Mouse (Mus musculus): ENCODE data around the gene Fiz1. TPM values are rescaled to one million over a fixed set of nuclear protein-coding genes. Genes with fewer than 3 reads are reported as not detected.
"Not testable (repeated sequence)": the region's sequence is repeated elsewhere in the genome, so short reads cannot be mapped to it uniquely, and the experiment has no call there.

Gene Fiz1
- total RNA-seq, 2 experiments from 2014 or later: 24.4 to 27.7 TPM

GRCm38 (mm10) chr7:5002876-5003275 lies 11.6 kb downstream of the Fiz1 start:
- DNase-seq: not testable (repeated sequence)

DNA sequence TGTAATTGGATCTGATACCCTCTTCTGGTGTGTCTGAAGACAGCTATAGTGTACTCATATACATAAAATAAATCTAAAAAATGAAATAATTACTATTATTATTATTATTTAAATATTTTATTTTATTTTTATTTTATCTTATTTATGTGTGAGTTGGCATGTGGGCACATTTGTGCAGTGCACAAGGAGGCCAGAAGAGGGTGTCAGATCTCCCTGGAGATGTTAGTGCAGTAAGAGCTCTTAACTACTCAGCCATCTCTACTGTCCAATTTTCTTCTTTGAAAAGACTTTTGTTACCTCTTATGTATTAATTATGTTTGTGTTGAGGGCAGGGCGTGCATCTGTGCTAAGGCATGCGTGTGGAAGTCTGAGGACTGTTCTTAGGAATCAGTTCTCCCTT lies 14.6 kb downstream of the Fiz1 start:
- peak; percentile 39 for DNase-seq

GRCm38 (mm10) chr7:4996934-4997333 lies 17.6 kb downstream of the Fiz1 start:
- DNase-seq: no peak

- peak; percentile 97 for DNase-seq
Measured at GRCm38 (mm10) chr7:4996003-4996895, 18.2 kb downstream of the Fiz1 start, which contains the start of gene Zfp579. Gene Zfp579 (minus strand): TSS chr7:4996158.

DNA sequence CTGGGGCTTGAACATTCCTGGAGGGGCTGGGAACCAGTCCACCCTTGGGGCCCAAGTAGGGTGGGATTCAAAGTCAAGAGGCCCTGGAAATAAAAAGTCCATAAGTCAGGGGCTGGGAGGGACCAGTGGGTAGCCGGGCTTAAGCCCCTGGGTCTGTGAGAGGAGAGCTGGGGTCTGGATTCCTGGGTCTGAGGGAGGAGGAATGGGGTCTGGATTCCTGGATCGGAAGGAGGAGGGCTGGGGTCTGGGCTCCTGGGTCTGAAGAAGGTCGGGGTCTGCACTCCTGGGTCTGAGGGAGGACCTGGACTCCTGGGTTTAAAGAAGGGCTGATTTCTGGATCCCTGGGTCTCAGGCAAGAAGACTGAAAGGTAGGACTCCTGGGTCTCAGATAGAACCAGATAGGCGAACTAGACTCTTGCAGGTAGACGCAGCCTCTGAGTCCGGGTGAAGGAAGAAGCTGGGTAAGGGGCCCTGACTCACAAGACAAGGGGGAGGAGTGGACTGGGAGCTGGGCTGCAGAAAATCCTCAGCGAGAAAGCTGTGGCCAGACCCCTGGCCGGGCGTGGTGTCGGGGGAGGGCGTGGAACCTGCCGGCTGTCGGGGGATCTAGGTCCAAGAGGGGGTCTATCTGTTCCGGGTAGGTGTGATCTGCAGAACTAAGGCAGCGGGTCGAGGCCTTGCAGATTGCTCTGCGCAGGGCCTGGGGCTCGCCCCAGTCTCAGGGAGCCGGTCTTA lies 19.1 kb downstream of the Fiz1 start:
- no peak for DNase-seq

DNA sequence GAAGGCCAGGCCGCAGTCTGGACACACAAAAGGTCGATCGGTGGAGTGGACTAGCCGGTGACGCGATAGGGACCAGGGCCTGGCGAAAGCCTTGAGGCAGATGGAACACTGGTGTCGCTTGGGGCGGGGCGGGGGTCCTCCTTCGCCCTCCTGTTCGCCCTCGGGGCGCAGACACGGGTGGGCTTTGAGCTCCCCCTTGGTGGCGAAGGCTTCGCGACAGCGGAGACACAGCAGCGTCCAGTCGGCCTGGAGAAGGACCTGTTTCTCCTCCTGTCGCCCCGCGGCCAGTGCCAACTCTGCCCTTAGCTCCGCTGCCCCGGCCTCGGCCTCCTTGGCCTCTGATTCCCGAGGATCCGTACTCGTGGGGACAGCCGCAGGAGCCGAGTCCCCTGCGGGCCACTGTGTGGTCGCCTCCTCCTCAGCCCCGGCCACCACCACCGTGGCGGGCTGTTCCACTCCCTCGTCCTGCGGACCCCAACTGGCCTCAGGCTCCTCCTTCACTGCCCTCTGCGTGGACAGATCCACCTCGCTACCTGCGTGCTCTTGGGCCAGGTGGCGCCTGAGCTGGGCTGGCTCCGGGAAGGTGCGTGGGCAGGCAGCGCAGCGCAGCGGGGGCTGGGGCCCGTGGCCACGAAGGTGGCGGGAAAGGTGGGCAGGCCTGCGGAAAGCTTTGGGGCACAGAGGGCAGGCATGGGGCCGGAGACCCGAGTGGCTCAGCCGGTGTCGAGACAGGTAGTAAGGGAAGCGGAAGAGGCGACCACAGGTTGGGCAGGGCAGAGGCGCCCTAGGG lies 20.3 kb downstream of the Fiz1 start:
- no peak for DNase-seq

GRCm38 (mm10) chr7:4993347-4993998 lies 21.0 kb downstream of the Fiz1 start:
- no peak for DNase-seq

DNA sequence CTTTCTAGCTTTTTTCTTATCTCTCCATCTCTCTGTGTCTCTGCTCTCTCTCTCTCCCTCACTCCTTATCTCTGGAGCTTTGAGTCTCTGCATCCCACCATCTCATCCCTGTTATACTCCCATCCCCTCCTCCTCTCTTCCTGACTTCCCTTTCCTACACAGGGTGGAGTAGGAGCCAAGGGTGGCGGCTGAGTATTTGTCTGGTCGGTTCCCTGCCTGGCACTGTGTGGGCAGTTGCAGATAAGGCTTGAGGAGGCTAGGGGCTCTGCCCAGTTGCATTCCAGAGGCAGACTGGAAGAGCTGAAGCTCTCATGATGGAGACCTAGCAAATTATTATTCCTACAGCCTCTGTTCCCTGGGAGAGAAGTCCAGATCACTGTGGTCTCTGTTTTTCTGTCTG lies 26.2 kb downstream of the Fiz1 start:
- no peak for DNase-seq

GRCm38 (mm10) chr7:4976832-4977231 lies 37.7 kb downstream of the Fiz1 start:
- no peak for DNase-seq

- no peak for DNase-seq
Measured at GRCm38 (mm10) chr7:4975455-4975854, 39.0 kb downstream of the Fiz1 start.

DNA sequence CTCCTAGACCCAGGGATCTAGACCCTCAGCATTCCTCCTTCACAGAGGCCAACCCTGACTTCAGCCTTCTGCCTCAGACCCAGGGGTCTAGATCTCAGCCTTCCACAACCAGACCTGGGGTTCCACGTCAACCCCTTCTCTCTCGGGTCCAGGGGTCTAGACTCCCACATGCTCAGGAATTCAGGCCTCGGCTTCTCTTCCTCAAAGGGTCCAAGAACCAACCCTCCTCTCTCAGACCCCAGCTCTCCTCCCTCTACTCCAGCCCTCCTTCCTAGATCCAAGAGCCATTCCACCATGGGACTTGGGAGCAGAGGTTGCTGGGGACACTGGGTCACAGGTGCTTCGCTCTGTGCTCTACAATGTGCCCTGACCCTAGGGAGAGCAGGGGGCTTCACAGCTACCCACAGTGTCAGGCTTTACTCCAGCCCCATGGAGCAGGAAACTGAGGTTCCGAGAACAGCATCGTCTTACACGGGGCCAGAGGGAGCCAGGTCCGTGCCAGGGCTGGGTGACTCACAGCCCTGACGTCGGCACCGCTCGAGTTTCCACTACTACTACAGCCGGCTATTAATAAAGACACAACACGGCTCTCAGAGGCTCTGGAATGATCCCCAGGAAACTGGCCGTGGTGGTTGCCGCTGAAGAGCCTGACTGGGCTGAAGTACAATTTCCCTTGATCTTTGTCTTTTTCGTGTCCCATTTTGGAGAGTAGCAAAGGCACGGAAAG lies 42.0 kb downstream of the Fiz1 start:
- DNase-seq: peak; percentile 81

DNA sequence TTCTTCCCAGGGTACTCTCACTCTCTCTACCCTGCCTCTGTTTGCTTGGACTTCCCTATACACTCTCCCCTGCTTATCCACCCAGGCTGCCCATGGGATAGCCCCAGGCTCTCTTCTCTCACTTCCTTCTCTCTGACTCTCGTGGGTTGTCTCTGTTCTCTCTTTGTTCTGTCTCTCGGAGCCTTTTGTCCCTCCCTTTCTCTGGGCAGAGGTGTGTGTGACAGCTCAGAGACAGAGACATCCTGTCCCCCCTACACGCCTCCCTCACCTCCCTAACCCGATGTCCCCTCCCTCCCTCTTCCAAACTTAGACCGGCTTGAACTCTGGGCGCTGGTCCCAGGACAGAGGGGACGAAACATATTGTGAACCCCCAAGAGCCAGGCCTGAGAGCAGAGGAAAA lies 42.8 kb downstream of the Fiz1 start:
- no peak for DNase-seq

GRCm38 (mm10) chr7:4971068-4971467 lies 43.4 kb downstream of the Fiz1 start, which contains the start of gene Sbk3:
Gene Sbk3 (minus strand): TSS chr7:4971168.
- no peak for DNase-seq

- no peak for DNase-seq
Measured at GRCm38 (mm10) chr7:4964988-4965387, 49.5 kb downstream of the Fiz1 start.

GRCm38 (mm10) chr7:4964272-4964671 lies 50.2 kb downstream of the Fiz1 start, which contains the start of gene Sbk2:
Gene Sbk2 (minus strand): TSS chr7:4964406.
- peak; percentile 91 for DNase-seq

DNA sequence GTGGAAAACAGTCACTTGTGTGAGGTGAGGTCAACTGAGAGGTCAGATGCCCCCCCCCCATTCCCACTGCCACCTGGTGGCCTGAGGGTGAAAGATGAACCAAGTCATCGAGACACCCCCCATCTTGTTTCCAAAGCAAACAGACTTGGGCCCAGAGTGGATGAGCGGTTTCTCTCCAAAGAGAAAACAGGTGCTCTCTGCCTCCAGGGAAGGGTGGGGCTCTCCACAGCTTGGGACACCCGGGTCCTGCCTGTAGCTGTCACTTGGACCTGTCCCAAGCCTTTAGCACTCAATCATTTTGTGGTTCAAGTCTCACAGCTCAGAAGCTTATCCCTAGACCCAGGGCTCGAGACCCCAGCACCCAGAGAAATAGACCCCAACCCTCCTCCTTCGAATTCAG lies 51.0 kb downstream of the Fiz1 start:
- DNase-seq: no peak

DNA sequence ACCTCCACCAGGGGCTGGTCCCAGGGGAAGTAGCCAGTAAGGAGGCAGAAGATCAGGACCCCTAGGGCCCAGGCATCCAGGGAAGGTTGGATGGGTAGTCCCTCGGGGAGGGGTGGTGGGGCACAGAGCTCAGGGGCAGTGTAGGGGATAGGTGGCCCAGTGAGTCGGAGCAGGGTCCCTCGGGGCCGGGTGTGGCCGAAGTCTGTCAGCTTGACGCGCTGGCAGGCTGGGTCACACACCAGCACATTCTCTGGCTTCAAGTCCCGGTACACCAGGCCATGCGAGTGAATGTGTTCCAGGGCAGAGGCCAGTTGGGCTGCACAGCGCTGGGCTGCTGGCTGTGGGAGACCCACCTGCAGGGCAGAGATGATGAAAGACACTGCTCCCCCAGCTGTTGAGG lies 57.1 kb downstream of the Fiz1 start:
- no peak for DNase-seq
